Mouse (Mus musculus): ENCODE data around the gene Ano4. TPM values are rescaled to one million over a fixed set of nuclear protein-coding genes. Genes with fewer than 3 reads are reported as not detected.

Ano4 gene
- total and polyA plus RNA-seq, 3 experiments, result 0.33 TPM; not detected in 2

DNA sequence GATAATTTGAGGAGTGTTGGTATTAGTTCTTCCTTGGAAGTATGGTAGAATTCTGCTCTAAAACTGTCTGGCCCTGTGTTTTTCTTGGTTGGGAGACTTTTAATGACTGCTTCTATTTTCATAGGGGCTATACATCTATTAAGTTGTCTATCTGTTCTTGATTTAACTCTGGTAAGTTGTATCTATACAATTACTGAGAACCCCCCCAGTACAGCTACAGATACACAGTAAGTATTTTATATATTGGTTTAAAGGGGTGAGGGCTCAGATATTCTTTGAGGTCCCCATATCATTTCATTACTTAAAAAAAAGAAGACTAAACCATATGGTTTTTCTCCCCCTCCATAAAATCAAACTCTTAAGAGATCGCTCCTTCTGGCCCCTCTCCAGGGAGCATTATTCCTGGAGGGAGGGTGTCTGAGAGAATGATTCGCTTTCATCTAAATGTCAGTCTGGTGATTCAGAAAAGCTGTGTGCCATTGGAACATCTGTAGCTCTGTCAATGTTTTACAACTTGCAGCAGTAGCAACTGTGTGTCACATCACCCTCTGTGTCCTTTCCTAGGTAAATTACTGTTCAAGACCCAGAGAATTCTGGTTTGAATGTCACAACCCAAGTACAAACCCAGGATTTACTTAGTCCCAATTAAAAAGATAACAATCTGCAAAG lies 189.6 kb downstream of the Ano4 start:
- H3K4me3 ChIP-seq (ENCODE audit: low read depth, low read length), result no peak overlapping the region

DNA sequence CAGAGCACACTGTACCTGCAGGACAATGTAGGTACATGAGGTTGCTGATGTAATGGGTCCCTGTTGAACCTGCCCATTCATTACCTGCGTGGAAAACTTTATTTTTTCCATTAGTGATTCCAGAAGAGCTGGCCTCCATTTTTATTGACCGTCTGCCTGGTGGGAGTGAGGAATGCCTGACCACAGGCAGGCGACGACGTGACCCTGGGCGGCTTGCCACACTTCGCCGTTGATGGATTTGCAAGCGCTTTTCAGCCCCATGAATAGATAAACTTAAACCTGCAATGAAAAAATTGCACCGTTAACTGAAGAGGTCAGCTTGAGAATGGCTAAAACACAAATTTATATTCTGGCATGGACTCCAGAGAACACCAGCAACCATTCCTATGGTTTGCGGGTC lies 195.4 kb downstream of the Ano4 start:
- no peak for ATAC-seq (ENCODE audit: extremely low read depth, insufficient number of reproducible peaks, low FRiP score, poor library complexity, severe bottlenecking)
- TF ChIP-seq POLR2AphosphoS5 (IDR thresholded peaks at IDR 0.05; ENCODE audit: insufficient replicate concordance, low read depth, low read length), result no peak
- TF ChIP-seq TAL1 (conservative IDR thresholded peaks at IDR 0.05; ENCODE audit: low read depth, low read length), result no peak
- no peak for TF ChIP-seq CTCF (IDR thresholded peaks at IDR 0.05; ENCODE audit: low read depth, low read length)
- no peak for TF ChIP-seq GATA2 (IDR thresholded peaks at IDR 0.05; ENCODE audit: borderline replicate concordance, low read depth, low read length)
- no peak for TF ChIP-seq GATA1 (IDR thresholded peaks at IDR 0.05; ENCODE audit: borderline replicate concordance, low read length)
- DNase-seq (ENCODE audit: low spot score), result no peak
- Histone ChIP-seq H3K36me3 (replicated peaks) (no peaks in the 10 kb centered on the region), H3K4me1 (ENCODE audit: insufficient read depth, low read depth, low read length) (no peaks in the 10 kb centered on the region), H3K4me3 (ENCODE audit: low read depth, low read length) (no peak overlapping the region), H3K9me3 (replicated peaks) (no peaks in the 10 kb centered on the region), H3K27me3 (ENCODE audit: insufficient read depth, low read length) (no peaks in the 10 kb centered on the region)

More for the DNA sequence above, 189.6 kb downstream of the Ano4 start:
- H3K4me1 ChIP-seq (ENCODE audit: insufficient read depth, low read depth, low read length), result no peaks in the 10 kb centered on the region
- no peaks in the 10 kb centered on the region for H3K36me3 ChIP-seq (replicated peaks)
- TF ChIP-seq GATA2 (IDR thresholded peaks at IDR 0.05; ENCODE audit: borderline replicate concordance, low read depth, low read length), result no peak
- no peak for TF ChIP-seq POLR2AphosphoS5 (IDR thresholded peaks at IDR 0.05; ENCODE audit: insufficient replicate concordance, low read depth, low read length)
- TF ChIP-seq CTCF (IDR thresholded peaks at IDR 0.05; ENCODE audit: low read depth, low read length), result no peak
- TF ChIP-seq GATA1 (IDR thresholded peaks at IDR 0.05; ENCODE audit: borderline replicate concordance, low read length), result no peak
- no peak for TF ChIP-seq TAL1 (conservative IDR thresholded peaks at IDR 0.05; ENCODE audit: low read depth, low read length)
- H3K9me3 ChIP-seq (replicated peaks), result no peaks in the 10 kb centered on the region
- no peaks in the 10 kb centered on the region for H3K27me3 ChIP-seq (ENCODE audit: insufficient read depth, low read length)
- ATAC-seq (ENCODE audit: extremely low read depth, insufficient number of reproducible peaks, low FRiP score, poor library complexity, severe bottlenecking) (no peak), DNase-seq (ENCODE audit: low spot score) (no peak)

DNA sequence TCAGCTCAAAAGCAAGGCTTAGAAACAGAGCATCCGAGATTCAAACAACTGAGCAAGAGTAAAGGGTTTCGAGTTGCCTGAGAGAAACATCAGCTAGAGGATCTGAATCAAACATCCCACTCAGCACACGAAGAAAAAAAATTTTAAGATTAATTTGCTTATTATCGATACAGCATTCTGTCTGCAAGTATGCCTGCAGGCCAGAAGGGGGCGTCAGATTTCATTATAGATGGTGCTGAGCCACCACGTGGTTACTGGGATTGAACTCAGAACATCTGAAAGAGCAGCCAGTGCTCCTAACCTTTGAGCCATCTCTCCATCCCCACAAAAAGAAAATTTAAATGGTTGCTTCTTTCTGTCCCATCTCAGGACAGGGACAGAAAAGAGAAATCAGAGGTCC lies 223.2 kb downstream of the Ano4 start:
- DNase-seq (ENCODE audit: low spot score) (no peak), ATAC-seq (ENCODE audit: extremely low read depth, insufficient number of reproducible peaks, low FRiP score, poor library complexity, severe bottlenecking) (no peak)
- H3K4me3 ChIP-seq (ENCODE audit: low read depth, low read length), result no peak overlapping the region
- peaks cover 4% of the 10 kb centered on the region for H3K9me3 ChIP-seq (replicated peaks)
- TF ChIP-seq CTCF (IDR thresholded peaks at IDR 0.05; ENCODE audit: low read depth, low read length), result no peak
- no peak for TF ChIP-seq TAL1 (conservative IDR thresholded peaks at IDR 0.05; ENCODE audit: low read depth, low read length)
- no peak for TF ChIP-seq POLR2AphosphoS5 (IDR thresholded peaks at IDR 0.05; ENCODE audit: insufficient replicate concordance, low read depth, low read length)
- peaks cover 3% of the 10 kb centered on the region; the same call in 1 of the 2 replicates for H3K27me3 ChIP-seq (ENCODE audit: insufficient read depth, low read length)
- H3K4me1 ChIP-seq (ENCODE audit: insufficient read depth, low read depth, low read length), result no peaks in the 10 kb centered on the region
- H3K36me3 ChIP-seq (replicated peaks), result no peaks in the 10 kb centered on the region

DNA sequence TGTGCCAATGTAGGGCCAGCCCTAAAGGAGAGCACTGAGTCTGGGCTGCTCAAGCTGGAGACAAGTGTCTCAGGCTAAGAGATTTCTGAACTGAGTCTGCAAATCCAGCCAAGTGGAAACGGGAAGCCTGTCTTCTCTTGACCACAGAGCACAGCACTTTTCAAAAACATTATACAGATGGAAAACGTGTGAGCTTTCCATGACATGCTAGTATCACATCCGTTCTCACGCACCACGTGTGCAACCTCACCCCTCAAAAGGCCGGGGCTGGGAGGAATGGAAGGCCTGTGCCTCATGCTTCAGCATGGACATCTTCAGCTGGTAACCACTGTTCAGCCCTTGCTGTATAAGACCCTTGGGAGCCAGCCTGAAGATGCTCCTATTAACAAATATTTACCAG lies 230.2 kb downstream of the Ano4 start:
- no peaks in the 10 kb centered on the region for H3K27me3 ChIP-seq (ENCODE audit: insufficient read depth, low read length)
- ATAC-seq (ENCODE audit: extremely low read depth, insufficient number of reproducible peaks, low FRiP score, poor library complexity, severe bottlenecking), result no peak

DNA sequence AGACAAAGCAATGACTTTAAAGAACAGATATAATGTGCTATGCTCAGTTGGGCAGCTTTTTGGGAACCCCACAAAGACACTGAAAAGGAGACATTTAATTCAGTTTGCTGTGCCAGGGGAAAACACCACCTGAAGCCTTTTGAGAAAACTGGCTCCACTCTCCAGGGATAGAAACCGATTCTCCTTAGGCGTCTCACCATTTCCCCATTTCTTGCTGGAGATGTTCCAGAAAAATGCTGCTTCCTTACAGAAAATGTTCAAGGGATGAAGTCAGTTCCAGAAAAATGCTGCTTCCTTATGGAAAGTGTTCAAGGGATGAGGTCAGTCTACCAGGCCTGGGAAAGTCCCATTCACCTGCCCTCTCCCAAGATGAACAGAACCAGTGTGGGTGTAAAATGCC lies 233.1 kb downstream of the Ano4 start:
- H3K4me3 ChIP-seq (ENCODE audit: low read depth, low read length), result no peak overlapping the region
- H3K27me3 ChIP-seq (ENCODE audit: insufficient read depth, low read length), result no peaks in the 10 kb centered on the region
- DNase-seq (ENCODE audit: low spot score) (no peak), ATAC-seq (ENCODE audit: extremely low read depth, insufficient number of reproducible peaks, low FRiP score, poor library complexity, severe bottlenecking) (no peak)
- TF ChIP-seq POLR2AphosphoS5 (IDR thresholded peaks at IDR 0.05; ENCODE audit: insufficient replicate concordance, low read depth, low read length), result no peak
- TF ChIP-seq GATA2 (IDR thresholded peaks at IDR 0.05; ENCODE audit: borderline replicate concordance, low read depth, low read length), result no peak
- H3K4me1 ChIP-seq (ENCODE audit: insufficient read depth, low read depth, low read length), result no peaks in the 10 kb centered on the region
- H3K36me3 ChIP-seq (replicated peaks), result no peaks in the 10 kb centered on the region
- no peaks in the 10 kb centered on the region for H3K9me3 ChIP-seq (replicated peaks)

More for the DNA sequence above, 230.2 kb downstream of the Ano4 start:
- no peaks in the 10 kb centered on the region for H3K4me1 ChIP-seq (ENCODE audit: insufficient read depth, low read depth, low read length)
- DNase-seq (ENCODE audit: low spot score), result no peak
- no peaks in the 10 kb centered on the region for H3K36me3 ChIP-seq (replicated peaks)
- no peak for TF ChIP-seq POLR2AphosphoS5 (IDR thresholded peaks at IDR 0.05; ENCODE audit: insufficient replicate concordance, low read depth, low read length)
- no peak for TF ChIP-seq GATA2 (IDR thresholded peaks at IDR 0.05; ENCODE audit: borderline replicate concordance, low read depth, low read length)
- no peak for TF ChIP-seq GATA1 (IDR thresholded peaks at IDR 0.05; ENCODE audit: borderline replicate concordance, low read length)
- TF ChIP-seq CTCF (IDR thresholded peaks at IDR 0.05; ENCODE audit: low read depth, low read length), result no peak
- TF ChIP-seq TAL1 (conservative IDR thresholded peaks at IDR 0.05; ENCODE audit: low read depth, low read length), result no peak
- H3K9me3 ChIP-seq (replicated peaks), result no peaks in the 10 kb centered on the region; the same call in 1 of the 2 replicates
- no peak overlapping the region for H3K4me3 ChIP-seq (ENCODE audit: low read depth, low read length)

DNA sequence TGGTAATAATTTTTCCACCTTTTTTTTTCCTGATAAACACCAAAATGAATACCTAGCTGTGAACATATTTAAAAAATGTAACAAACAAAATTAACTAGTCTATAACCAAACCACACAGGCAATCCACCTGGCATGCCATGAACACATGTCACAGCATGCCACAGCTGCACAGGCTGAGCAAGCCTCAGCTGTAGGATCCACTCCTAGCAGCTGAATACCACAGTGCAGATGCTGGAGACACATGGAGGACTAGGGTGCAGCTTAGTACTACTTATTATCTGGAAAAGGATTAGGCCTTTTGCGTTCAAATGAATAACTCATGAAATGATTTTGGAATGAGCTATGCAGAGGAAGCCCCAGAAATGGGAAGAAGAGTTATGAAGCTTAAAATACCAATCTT lies 233.6 kb downstream of the Ano4 start:
- Histone ChIP-seq H3K4me3 (ENCODE audit: low read depth, low read length) (no peak overlapping the region), H3K9me3 (replicated peaks) (no peaks in the 10 kb centered on the region), H3K36me3 (replicated peaks) (no peaks in the 10 kb centered on the region), H3K27me3 (ENCODE audit: insufficient read depth, low read length) (no peaks in the 10 kb centered on the region), H3K4me1 (ENCODE audit: insufficient read depth, low read depth, low read length) (no peaks in the 10 kb centered on the region)
- ATAC-seq (ENCODE audit: extremely low read depth, insufficient number of reproducible peaks, low FRiP score, poor library complexity, severe bottlenecking) (no peak), DNase-seq (ENCODE audit: low spot score) (no peak)
- TF ChIP-seq CTCF (IDR thresholded peaks at IDR 0.05; ENCODE audit: low read depth, low read length), result no peak
- TF ChIP-seq TAL1 (conservative IDR thresholded peaks at IDR 0.05; ENCODE audit: low read depth, low read length), result no peak
- TF ChIP-seq POLR2AphosphoS5 (IDR thresholded peaks at IDR 0.05; ENCODE audit: insufficient replicate concordance, low read depth, low read length), result no peak
- no peak for TF ChIP-seq GATA2 (IDR thresholded peaks at IDR 0.05; ENCODE audit: borderline replicate concordance, low read depth, low read length)
- no peak for TF ChIP-seq GATA1 (IDR thresholded peaks at IDR 0.05; ENCODE audit: borderline replicate concordance, low read length)
